Comparison of ENCODE assay signal across 10 mouse cellular contexts in the genomic region with DNA sequence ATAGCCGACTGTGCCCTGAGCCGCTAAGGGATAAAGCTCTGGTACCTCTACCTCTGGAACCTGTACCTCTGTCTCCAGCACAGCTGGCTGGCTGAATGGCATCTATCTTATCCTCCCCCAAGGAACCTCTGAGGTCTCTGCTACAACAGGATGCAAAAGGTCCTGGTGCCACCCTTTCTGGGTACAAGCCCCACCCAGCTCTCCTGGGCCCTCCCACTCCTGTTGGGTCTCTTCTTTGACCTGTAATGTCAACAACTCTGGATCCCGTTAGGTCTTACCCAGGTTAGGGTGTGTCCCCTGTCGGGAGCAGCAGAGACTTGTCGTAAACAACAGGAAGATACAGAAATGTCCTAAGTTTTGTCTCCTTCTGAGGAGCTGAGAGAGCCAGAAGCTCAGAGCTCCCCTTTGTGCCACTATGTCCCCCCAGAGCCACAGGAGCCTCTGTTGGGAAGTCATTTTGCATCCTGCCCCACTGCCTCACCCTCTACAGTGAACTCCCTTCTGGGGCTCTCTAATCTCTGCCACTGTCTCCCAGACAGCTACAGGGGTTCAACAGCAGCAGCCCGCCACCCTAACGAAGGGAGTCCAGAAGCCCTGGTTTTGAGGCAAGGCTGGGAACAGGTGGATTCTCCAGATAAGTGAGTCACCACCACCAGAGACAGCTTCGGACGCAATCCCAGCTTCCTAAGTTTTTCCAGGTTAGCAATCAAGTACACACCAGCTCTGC. TPM values are rescaled to one million over a fixed set of nuclear protein-coding genes. Genes with fewer than 3 reads are reported as not detected.
A peak's percentile ranks its signal among the peaks of the same experiment; 100 is the strongest.
DNase-seq lines count a peak whose midpoint lies in the region; ATAC-seq and TF ChIP-seq lines count a peak whose summit lies in the region.
"Had no signal": no experiment of that assay in that cellular context is flagged by ENCODE, and none has a peak within 500 bp of the region (broad histone marks: within the 10 kb centered on the region; RNA-seq: fewer than 3 reads in every experiment).

No protein-coding gene starts in this region.

- no peak for DNase-seq in heart, adult 2 months
- DNase-seq in heart, postnatal 36 days = no peak
- DNase-seq in midbrain, embryonic 11.5 days (ENCODE audit: low spot score, missing footprints) = no peak
- peak; percentile 63 for DNase-seq in thymus, postnatal 14 days
- DNase-seq in kidney, postnatal 4 days = no peak
- DNase-seq in ovary, postnatal 36 days (ENCODE audit: low spot score) = no peak
- DNase-seq: adrenal gland, adult 2 months; cerebellum, postnatal 36 days had no signal

- no peak for ATAC-seq in midbrain, embryonic 13.5 days
- no peak for ATAC-seq in midbrain, embryonic 11.5 days (ENCODE audit: low FRiP score)
- ATAC-seq in limb, embryonic 15.5 days (ENCODE audit: insufficient number of reproducible peaks, low FRiP score, low TSS enrichment, low read depth) = no peak

- H3K27ac ChIP-seq in heart, adult 2 months = peak overlapping the region; percentile 13
- peak overlapping the region; percentile 42 for H3K27ac ChIP-seq in midbrain, embryonic 13.5 days
- no peak overlapping the region for H3K27ac ChIP-seq in midbrain, embryonic 11.5 days (ENCODE audit: low read depth, low read length)
- peak overlapping the region; percentile 71 for H3K27ac ChIP-seq in limb, embryonic 15.5 days

- no peak for TF ChIP-seq POLR2A in heart, adult 2 months (IDR thresholded peaks at IDR 0.05; ENCODE audit: insufficient read depth, low read depth, low read length)

- H3K4me1 ChIP-seq in heart, adult 2 months (ENCODE audit: control insufficient read depth, insufficient read depth, low read length) = peaks cover 40% of the 10 kb centered on the region
- peaks cover 70% of the 10 kb centered on the region for H3K4me1 ChIP-seq in midbrain, embryonic 13.5 days (replicated peaks)
- H3K4me1 ChIP-seq in midbrain, embryonic 11.5 days (ENCODE audit: control insufficient read depth, insufficient read depth, low read length) = peaks cover 22% of the 10 kb centered on the region
- H3K4me1 ChIP-seq in limb, embryonic 15.5 days = peaks cover 71% of the 10 kb centered on the region

- no peak for TF ChIP-seq EP300 in heart, adult 2 months (IDR thresholded peaks at IDR 0.05; ENCODE audit: insufficient read depth, low read depth, low read length)

- H3K36me3 ChIP-seq in heart, adult 2 months (ENCODE audit: control insufficient read depth, insufficient read depth, low read length) = peaks cover 13% of the 10 kb centered on the region
- peaks cover 7% of the 10 kb centered on the region; the same call in 1 of the 2 replicates for H3K36me3 ChIP-seq in midbrain, embryonic 13.5 days
- no peaks in the 10 kb centered on the region for H3K36me3 ChIP-seq in midbrain, embryonic 11.5 days (ENCODE audit: control insufficient read depth, insufficient read depth, low read length)
- peaks cover 2% of the 10 kb centered on the region; the same call in 1 of the 2 replicates for H3K36me3 ChIP-seq in limb, embryonic 15.5 days

- H3K27me3 ChIP-seq in heart, adult 2 months (ENCODE audit: control insufficient read depth, insufficient read depth, low read length) = no peaks in the 10 kb centered on the region
- H3K27me3 ChIP-seq in midbrain, embryonic 13.5 days = no peaks in the 10 kb centered on the region
- no peaks in the 10 kb centered on the region for H3K27me3 ChIP-seq in midbrain, embryonic 11.5 days (ENCODE audit: control insufficient read depth, insufficient read depth, low read length)
- H3K27me3 ChIP-seq in limb, embryonic 15.5 days = no peaks in the 10 kb centered on the region

- peaks cover 2% of the 10 kb centered on the region for H3K79me2 ChIP-seq in heart, adult 2 months (replicated peaks; ENCODE audit: control insufficient read depth, insufficient read depth, low read length)

- no peak overlapping the region for H3K4me2 ChIP-seq in midbrain, embryonic 13.5 days (replicated peaks)
- no peak overlapping the region for H3K4me2 ChIP-seq in midbrain, embryonic 11.5 days
- H3K4me2 ChIP-seq in limb, embryonic 15.5 days = no peak overlapping the region

- TF ChIP-seq CTCF in heart, adult 2 months (IDR thresholded peaks at IDR 0.05) = no peak

- H3K9me3 ChIP-seq in midbrain, embryonic 13.5 days = no peaks in the 10 kb centered on the region
- H3K9me3 ChIP-seq in midbrain, embryonic 11.5 days (ENCODE audit: control insufficient read depth, low read length) = no peaks in the 10 kb centered on the region
- no peaks in the 10 kb centered on the region for H3K9me3 ChIP-seq in limb, embryonic 15.5 days

- no peak overlapping the region for H3K9ac ChIP-seq in heart, adult 2 months (ENCODE audit: low read depth, low read length)
- H3K9ac ChIP-seq in midbrain, embryonic 13.5 days (replicated peaks) = no peak overlapping the region; the same call in 1 of the 2 replicates
- no peak overlapping the region for H3K9ac ChIP-seq in midbrain, embryonic 11.5 days (ENCODE audit: low read length)
- no peak overlapping the region for H3K9ac ChIP-seq in limb, embryonic 15.5 days

- H3K4me3 ChIP-seq in heart, adult 2 months = no peak overlapping the region
- no peak overlapping the region for H3K4me3 ChIP-seq in midbrain, embryonic 13.5 days (replicated peaks)
- H3K4me3 ChIP-seq in midbrain, embryonic 11.5 days (ENCODE audit: low read depth, low read length) = no peak overlapping the region
- no peak overlapping the region for H3K4me3 ChIP-seq in limb, embryonic 15.5 days

- 62% methylated on average over 9 of the region's 9 CpGs for WGBS in heart, adult 2 months
- 87% methylated on average over 9 of the region's 9 CpGs for WGBS in midbrain, embryonic 13.5 days
- WGBS in midbrain, embryonic 11.5 days = 88% methylated on average over 9 of the region's 9 CpGs
- WGBS in limb, embryonic 15.5 days = 71% methylated on average over 9 of the region's 9 CpGs

- intact Hi-C loops in heart, adult 2 months (cut with DNase I) = no loop called here
- intact Hi-C loops in heart, postnatal 36 days (cut with DNase I) = loop anchor here (5.0 kb wide), 1 partner anchor 46 kb away; the partner anchor contains the start of gene Tet3

RNA-seq across cellular contexts. Expression of gene Tet3, which starts 47.1 kb away (rescaled TPM):
- 10 to 100 TPM; 13.7 to 23.6 TPM for total RNA-seq in heart, adult 2 months (2021)
- polyA plus RNA-seq in heart, adult 2 months (2012; rRNA removed) = 6.2 and 7.6 TPM in 2 replicates
- 10 to 100 TPM; 27.2 to 27.6 TPM for total RNA-seq in heart, postnatal 36 days (2021)
- polyA plus RNA-seq in midbrain, embryonic 13.5 days (2015; fragmentation: Nextera tagmentation; extraction: Ambion mirVana) = 68.1 and 72.4 TPM in 2 replicates
- polyA plus RNA-seq in midbrain, embryonic 11.5 days (2014; fragmentation: Nextera tagmentation; extraction: Ambion mirVana) = 38.5 and 39.9 TPM in 2 replicates
- 57.1 and 59.5 TPM in 2 replicates for polyA plus RNA-seq in limb, embryonic 15.5 days (2015; fragmentation: Nextera tagmentation; extraction: Ambion mirVana)
